Mouse (Mus musculus): ENCODE data around the gene Cmtm6.
A peak's percentile ranks its signal among the peaks of the same experiment; 100 is the strongest.

Gene Cmtm6

GRCm38 (mm10) chr9:114774629-114775028 lies 43.7 kb downstream of the Cmtm6 start:
- DNase-seq, result no peak

DNA sequence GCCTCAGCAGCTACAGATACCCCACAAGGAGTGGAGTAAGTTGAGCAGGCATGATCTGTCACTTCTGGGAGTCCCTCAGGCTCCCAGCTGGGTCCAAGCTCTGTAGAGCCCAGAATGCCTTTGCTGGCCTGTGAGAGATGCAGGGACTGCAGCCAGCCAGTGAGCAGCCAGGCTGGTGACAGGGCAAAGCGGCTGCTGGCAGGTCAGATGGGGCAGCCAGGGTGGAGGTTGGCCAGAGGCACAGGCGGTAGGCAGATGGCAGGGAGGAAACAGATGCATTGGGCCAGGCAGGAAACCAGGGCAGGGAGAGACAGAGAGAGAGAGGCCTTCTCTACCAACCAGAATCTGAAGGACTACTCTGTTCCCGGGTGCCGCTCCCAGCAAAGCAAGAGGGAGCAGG lies 44.4 kb downstream of the Cmtm6 start:
- no peak for DNase-seq

- DNase-seq, result no peak
Observed at GRCm38 (mm10) chr9:114776361-114776760, 45.4 kb downstream of the Cmtm6 start.

- no peak for DNase-seq
Observed at GRCm38 (mm10) chr9:114777178-114778046, 46.5 kb downstream of the Cmtm6 start.

DNA sequence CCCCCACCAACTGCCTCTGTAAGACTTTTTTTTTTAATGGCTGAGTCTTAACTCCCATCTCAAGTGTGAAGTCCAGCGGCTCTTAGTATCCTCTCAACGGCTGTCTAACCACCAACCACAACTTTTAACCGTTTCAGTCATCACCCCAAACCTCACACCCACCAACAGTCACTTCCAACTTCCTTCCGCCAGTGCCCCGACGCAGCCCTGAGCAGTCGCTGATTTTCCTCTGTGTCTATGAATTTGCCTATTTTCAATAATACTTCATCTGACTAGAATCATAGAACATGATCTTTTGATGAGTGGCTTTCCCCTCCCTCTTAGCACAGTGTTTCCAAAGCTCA lies 47.1 kb downstream of the Cmtm6 start:
- DNase-seq, result no peak

GRCm38 (mm10) chr9:114778877-114779276 lies 48.0 kb downstream of the Cmtm6 start:
- DNase-seq, result no peak

DNA sequence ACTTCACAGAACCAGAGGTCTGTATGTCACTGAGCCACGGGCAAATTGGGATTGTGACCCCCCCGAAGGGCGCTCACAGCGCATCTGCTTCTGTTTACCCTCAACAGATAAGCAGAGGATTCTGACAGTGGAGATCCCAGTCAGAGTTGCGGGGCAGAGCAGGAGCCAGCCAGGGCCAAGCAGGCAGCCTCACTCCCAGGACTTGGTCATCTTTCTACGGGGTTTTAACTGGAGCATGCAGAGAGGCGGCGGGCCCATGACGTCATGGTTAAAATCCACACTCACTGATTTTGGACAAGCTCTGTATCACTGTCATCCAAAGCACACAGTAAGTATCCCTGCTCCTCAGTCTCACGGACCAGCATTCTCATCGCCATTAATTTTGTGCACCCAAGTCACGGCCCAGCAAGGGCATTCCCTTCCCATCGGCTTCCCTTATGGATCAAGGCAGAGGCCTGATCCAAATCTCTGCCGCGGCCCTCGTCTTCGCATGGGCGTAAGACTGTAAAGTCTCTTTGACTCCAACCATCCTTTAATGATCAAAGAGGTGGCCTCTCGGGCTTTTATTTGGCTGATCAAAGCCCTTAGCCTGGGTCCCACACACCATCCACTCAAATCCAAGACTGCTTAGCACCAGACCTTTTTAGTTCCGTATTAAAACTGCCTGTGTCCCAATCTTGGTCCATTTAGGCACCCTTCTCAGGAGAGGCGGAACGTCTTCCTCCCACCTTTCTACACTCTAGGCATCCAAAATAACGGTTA lies 49.2 kb downstream of the Cmtm6 start:
- no peak for DNase-seq

DNA sequence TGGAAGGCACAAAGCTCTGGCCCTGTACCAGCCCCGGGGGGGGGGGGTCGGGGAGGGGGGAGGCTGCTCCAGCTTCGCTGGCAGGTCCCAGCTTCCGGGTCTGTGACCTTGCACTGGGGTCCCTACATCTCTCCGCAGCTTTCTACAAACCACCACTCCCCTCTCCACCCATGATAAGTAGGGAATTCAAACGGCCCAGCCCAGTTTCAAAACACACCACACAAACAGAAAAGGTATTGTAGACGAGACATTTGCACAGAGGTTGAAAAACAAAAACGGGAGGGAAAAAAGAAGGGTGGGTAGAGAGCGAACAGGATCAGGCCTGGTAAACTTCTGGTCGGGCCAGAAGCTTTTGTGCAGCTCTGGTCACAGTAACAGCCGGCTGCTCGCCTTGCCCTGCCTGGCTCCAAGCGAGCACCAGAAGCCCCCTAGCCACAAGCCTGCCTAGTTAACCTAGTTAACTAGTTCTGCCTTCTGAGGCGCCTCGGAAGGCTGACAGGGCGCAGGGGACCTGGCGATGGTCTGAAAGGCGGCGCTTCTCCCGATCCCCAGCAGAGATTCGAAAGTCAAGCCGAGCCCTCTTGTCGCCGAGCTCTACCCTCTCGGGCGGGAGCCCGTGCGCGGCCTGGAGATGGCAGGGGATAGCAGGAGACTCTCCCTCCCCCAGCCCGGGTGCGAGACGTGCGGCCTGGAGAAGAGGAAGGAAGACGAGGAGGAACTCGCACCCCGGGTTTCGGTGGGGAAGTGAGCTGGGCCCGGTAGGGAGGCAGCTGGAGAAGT lies 50.0 kb downstream of the Cmtm6 start:
- DNase-seq, result peak; percentile 21

DNA sequence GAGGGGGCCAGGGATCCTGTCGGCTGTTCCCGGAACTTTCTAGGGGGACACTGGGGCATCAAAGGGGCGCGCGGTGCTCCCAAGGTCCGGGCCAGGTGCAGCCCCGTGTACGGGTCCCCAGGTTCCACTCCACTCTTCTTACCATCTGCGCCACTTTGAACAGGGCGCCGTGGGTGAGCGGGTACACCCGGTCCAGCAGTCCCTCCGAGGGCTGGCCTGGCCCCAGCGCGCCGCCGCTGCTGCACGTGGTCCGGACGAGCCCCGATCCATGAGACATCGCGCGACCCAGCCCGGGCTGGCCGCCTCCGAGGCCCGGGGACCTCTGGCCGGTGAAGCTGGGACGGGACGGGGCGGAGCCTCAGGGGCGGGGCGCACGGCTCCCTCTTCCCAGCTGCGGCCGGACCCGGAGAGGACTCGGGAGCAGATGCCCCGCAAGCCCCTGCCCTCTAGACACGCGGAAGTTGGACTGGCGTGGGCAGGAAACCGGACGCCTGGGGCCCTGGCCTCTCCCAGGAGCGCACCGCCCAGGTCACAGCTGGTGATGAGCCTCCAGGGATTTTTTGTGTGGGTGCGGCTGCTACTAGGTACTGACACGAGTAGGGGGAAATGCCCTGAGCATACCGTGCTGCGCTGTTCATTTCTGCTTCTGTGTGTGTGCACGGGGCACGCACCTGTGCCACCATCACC lies 50.8 kb downstream of the Cmtm6 start, which contains the start of gene Cmtm7:
Gene Cmtm7 (minus strand): TSS at position 331 of the 687 bp plus-strand sequence.
- peak; percentile 76 for DNase-seq

GRCm38 (mm10) chr9:114785432-114786125 lies 54.7 kb downstream of the Cmtm6 start:
- no peak for DNase-seq

DNA sequence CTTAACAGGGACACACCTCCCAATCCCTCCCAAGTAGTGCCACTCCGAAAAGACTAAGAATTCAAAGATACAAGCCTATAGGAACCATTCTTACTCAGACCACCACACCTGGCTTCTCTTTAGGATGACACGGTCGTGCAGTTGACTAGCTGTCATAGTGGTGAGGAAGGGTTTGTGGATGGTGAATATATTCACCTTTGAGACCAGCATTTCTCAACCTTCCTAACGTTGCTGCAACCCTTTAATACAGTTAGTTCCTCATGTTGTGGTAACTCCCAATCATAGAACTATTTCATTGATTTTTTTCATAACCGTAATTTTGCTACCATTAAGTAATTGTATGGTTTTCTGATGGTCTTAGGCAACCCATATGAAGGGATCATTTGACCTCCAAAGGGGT lies 56.2 kb downstream of the Cmtm6 start:
- no peak for DNase-seq

DNA sequence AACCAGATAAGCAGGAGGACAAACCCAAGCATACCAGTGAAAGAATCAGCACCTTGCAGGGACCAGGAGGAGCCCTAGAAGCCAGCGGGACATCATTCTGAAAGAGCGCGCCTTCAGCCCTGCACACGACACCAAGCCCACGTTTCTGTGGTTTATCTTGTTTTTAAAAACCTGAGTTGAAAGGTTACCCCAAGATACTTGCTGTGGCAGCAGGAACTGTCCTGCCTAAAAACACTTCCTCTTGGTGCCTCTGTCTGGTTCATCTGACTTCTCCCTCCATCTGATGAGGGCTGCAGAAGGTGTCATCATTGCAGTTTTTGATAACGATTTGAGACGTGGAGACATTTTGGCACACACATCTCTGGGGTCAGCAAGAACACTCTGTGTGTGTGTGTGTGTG lies 56.8 kb downstream of the Cmtm6 start:
- DNase-seq, result no peak

GRCm38 (mm10) chr9:114788697-114789096 lies 57.8 kb downstream of the Cmtm6 start:
- no peak for DNase-seq

DNA sequence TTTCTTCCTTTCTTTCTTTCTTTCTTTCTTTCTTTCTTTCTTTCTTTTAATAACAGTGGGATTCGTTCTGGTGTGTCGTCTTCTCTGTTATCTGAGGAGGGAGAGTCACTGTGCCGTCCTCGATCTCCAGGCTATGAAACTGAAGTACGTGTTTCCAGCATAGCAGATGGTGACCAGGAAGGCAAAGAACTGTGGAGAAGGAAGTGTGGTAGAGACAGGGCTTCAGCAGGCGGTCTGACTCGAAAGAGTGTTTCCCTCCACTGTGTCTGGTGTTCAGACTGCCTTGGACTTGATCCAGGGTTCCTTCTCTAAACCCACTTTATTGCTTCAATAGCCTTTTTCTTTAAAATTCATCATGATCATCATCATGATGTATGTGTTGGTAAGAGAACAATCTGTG lies 58.6 kb downstream of the Cmtm6 start:
- no peak for DNase-seq

DNA sequence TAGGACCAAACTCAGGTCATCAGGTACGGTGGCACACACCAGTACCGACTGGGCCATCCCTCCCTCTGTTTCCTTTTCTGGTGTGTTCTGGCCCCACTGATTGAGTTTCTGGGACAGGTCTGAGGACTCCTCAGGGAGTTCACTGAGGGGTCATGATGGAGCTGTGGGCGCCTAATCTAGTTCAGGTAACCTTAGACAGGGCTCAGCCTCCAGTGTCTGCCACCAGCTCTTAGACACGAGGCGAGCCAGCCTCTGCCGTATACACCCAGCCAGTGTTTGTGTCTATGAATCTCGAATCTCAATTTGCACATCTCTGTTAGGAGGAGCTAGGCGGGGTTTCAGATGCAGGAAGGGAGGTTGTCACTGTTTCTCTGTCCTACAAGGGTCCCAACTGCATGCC lies 59.1 kb downstream of the Cmtm6 start:
- DNase-seq, result no peak

DNA sequence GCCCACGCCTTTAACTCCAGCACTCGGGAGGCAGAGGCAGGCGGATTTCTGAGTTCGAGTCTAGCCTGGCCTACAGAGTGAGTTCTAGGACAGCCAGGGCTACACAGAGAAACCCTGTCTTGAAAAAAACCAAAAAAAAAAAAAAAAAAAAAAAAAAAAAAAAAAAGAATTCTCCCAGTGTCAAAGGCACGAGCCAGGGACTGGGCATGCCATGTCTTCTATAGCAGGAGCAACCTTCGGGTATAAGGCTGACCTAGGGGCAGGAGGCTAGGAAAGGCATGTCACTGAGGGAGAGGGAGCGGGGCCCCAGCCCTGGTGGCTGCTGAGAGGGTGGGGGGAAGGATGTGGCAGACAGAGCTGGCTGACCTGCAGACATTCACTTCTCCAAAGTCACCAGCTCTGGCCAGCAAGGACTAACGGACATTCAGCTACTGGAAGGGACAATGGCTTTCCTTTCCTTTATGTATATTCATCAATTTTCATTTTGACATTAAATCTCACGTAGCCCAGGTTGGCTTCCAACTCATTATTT lies 62.9 kb downstream of the Cmtm6 start:
- no peak for DNase-seq

DNA sequence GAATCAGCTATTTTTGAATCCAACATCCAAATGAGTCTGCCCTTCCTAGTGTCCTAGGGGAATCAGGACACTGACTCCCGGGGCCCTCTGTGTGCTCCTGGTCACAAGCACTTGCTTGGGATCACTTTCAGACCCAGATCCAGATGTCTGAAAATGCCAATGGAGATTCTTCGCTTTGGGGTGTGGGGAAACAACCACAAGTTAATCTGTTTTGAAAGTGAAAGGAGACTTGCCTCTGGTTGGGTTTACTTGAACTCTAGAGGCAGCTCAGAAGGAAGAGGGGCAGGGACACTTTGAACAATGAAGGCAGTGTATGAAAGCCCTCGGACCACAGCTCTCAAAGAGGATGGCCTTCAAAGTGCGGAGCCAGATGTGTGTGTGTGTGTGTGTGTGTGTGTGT lies 63.6 kb downstream of the Cmtm6 start:
- DNase-seq, result no peak

DNA sequence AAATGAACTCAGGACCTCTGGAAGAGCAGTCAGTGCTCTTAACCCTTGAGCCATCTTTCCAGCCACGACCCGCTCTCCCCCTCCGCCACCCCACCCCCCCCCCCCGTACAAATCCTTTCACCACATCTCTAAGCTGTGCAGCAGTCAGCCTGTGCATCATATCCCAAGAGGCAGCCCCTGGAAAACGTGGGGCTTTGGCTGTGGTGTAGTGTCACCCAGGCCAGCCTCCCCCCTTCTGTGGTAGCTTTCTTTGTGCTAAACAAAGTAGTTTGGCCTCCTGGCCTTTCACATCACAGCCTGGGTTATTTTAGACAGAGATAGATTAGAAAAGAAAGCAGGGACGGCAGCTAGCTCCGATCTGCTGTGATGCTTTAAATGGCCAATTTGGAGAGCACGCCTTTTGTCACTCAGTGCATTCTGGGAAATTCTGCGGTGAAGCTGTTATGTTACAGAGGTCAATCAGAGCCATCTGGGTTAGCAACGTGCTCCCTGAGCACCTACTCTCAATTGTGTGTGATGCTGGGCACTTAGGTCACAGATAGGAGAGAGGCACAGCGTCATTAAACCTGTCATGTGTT lies 65.6 kb downstream of the Cmtm6 start:
- DNase-seq, result no peak

- DNase-seq, result peak; percentile 67
Observed at GRCm38 (mm10) chr9:114797329-114798004, 66.6 kb downstream of the Cmtm6 start.

- no peak for DNase-seq
Observed at GRCm38 (mm10) chr9:114798845-114799244, 67.9 kb downstream of the Cmtm6 start.
